Mouse (Mus musculus) liver, embryonic 16.5 days (tissue): ENCODE data around the gene Pofut1. TPM values are rescaled to one million over a fixed set of nuclear protein-coding genes. Genes with fewer than 3 reads are reported as not detected.
"Not testable (repeated sequence)": the region's sequence is repeated elsewhere in the genome, so short reads cannot be mapped to it uniquely, and the experiment has no call there.

ENCODE experiments used
- ATAC-seq: fragments of 200-750 bp; cut with Nextera tagmentation; 2 replicates; pipeline ENCODE4 v1.8.0; 2017; ENCODE audit warnings: low read depth, mild to moderate bottlenecking, moderate number of reproducible peaks, moderate library complexity
- H3K27ac ChIP-seq: fragments of 300-500 bp; sonication (generic); 2 replicates; pipeline ENCODE4 v1.5.1; 2014; ENCODE audit warnings: mild to moderate bottlenecking, low read length
- H3K27me3 ChIP-seq: fragments of 300-500 bp; sonication (generic); 2 replicates; pipeline ENCODE4 v1.6.1; 2014; ENCODE audit warnings: low read depth, low read length, mixed read lengths; ENCODE audit not compliant: control insufficient read depth, insufficient read depth
- H3K36me3 ChIP-seq: fragments of 300-500 bp; sonication (generic); 2 replicates; pipeline ENCODE4 v1.6.1; 2014; ENCODE audit warnings: mild to moderate bottlenecking; ENCODE audit not compliant: control insufficient read depth, insufficient read depth
- H3K4me1 ChIP-seq: fragments of 300-500 bp; sonication (generic); 2 replicates; pipeline ENCODE4 v1.6.1; 2014; ENCODE audit warnings: low read depth, low read length, mixed read lengths; ENCODE audit not compliant: control insufficient read depth
- H3K4me2 ChIP-seq: fragments of 300-500 bp; sonication (generic); 2 replicates; pipeline ENCODE4 v1.6.1; 2014; ENCODE audit warnings: low read depth, low read length, mixed read lengths
- H3K4me3 ChIP-seq: fragments of 300-500 bp; sonication (generic); 2 replicates; pipeline ENCODE4 v1.5.1; 2014; ENCODE audit warnings: low read depth, mild to moderate bottlenecking, low read length
- H3K9ac ChIP-seq: fragments of 300-500 bp; sonication (generic); 2 replicates; pipeline ENCODE4 v1.6.1; 2014; ENCODE audit warnings: low read depth, low read length
- H3K9me3 ChIP-seq: fragments of 300-500 bp; sonication (generic); replicated peaks from 2 replicates; pipeline ENCODE4 v1.6.1; 2016; ENCODE audit warnings: low read length; ENCODE audit not compliant: control insufficient read depth
- WGBS: fragments of 180-500 bp; shearing (Covaris S2); extraction: QIAGEN DNeasy Blood & Tissue Kit; methylation state at CpG from one replicate; pipeline ENCODE4 v1.1.7; 2014; ENCODE audit not compliant: insufficient replicate concordance; 5-methylcytosine and 5-hydroxymethylcytosine counted together
- polyA plus RNA-seq: library from polyadenylated mRNA; unstranded; fragments of >200 nt; fragmentation: Nextera tagmentation; extraction: Ambion mirVana; gene quantifications from 2 replicates; pipeline ENCODE4 v1.2.1, GENCODE M21; 2015

Pofut1 gene
- polyA plus RNA-seq, 1 experiment from 2014 or later: 2.8 TPM

GRCm38 (mm10) chr2:153242156-153242555 is 823 bp downstream of the Pofut1 start:
- H3K36me3 ChIP-seq: peaks cover 8% of the 10 kb centered on the region; the same call in 1 of the 2 replicates
- H3K27ac ChIP-seq: peak overlapping the region; percentile 90
- peak overlapping the region; percentile 88 for H3K4me3 ChIP-seq
- peaks cover 33% of the 10 kb centered on the region for H3K4me1 ChIP-seq
- no peaks in the 10 kb centered on the region for H3K9me3 ChIP-seq
- H3K4me2 ChIP-seq: peak overlapping the region; percentile 85
- ATAC-seq: no peak
- no peaks in the 10 kb centered on the region for H3K27me3 ChIP-seq
- peak overlapping the region; percentile 88 for H3K9ac ChIP-seq
- WGBS: 47% methylated on average over 6 of the region's 6 CpGs

GRCm38 (mm10) chr2:153249751-153250150 is 8.4 kb downstream of the Pofut1 start:
- Histone ChIP-seq H3K27ac (no peak overlapping the region), H3K9ac (no peak overlapping the region), H3K27me3 (no peaks in the 10 kb centered on the region), H3K4me2 (no peak overlapping the region), H3K36me3 (peaks cover 11% of the 10 kb centered on the region), H3K4me1 (no peaks in the 10 kb centered on the region), H3K9me3 (no peaks in the 10 kb centered on the region), H3K4me3 (no peak overlapping the region)
- no peak for ATAC-seq
- 70% methylated on average over 5 of the region's 5 CpGs for WGBS

GRCm38 (mm10) chr2:153256604-153257003 is 15.3 kb downstream of the Pofut1 start:
- no peak for ATAC-seq
- H3K36me3 ChIP-seq: peaks cover 9% of the 10 kb centered on the region
- H3K9ac ChIP-seq: no peak overlapping the region
- peaks cover 25% of the 10 kb centered on the region for H3K4me1 ChIP-seq
- no peak overlapping the region for H3K27ac ChIP-seq
- H3K27me3 ChIP-seq: no peaks in the 10 kb centered on the region
- H3K4me3 ChIP-seq: no peak overlapping the region
- H3K4me2 ChIP-seq: no peak overlapping the region
- no peaks in the 10 kb centered on the region for H3K9me3 ChIP-seq
- WGBS: 80% methylated on average over 2 of the region's 2 CpGs

- no peak for ATAC-seq
- Histone ChIP-seq H3K4me3 (no peak overlapping the region), H3K27me3 (no peaks in the 10 kb centered on the region), H3K9me3 (no peaks in the 10 kb centered on the region), H3K4me1 (peaks cover 29% of the 10 kb centered on the region), H3K4me2 (0 out of 2 replicates have a peak overlapping the region, but pooled peaks have one; percentile 15), H3K36me3 (peaks cover 13% of the 10 kb centered on the region), H3K27ac (peak overlapping the region; percentile 48), H3K9ac (no peak overlapping the region)
- WGBS: 30% methylated on average over 12 of the region's 12 CpGs
Observed at GRCm38 (mm10) chr2:153259030-153259863, 17.9 kb downstream of the Pofut1 start.

- Histone ChIP-seq H3K4me3 (no peak overlapping the region), H3K4me2 (peak overlapping the region; percentile 15; the same call in 1 of the 2 replicates), H3K27ac (peak overlapping the region; percentile 48), H3K9ac (no peak overlapping the region), H3K9me3 (no peaks in the 10 kb centered on the region), H3K4me1 (peaks cover 29% of the 10 kb centered on the region), H3K36me3 (peaks cover 13% of the 10 kb centered on the region), H3K27me3 (no peaks in the 10 kb centered on the region)
- peak; percentile 90 for ATAC-seq
- WGBS: 10% methylated on average over 3 of the region's 3 CpGs
Observed at GRCm38 (mm10) chr2:153259864-153260674, 18.7 kb downstream of the Pofut1 start.

- no peaks in the 10 kb centered on the region for H3K27me3 ChIP-seq
- WGBS: 79% methylated on average over 7 of the region's 7 CpGs
- ATAC-seq: no peak
- peaks cover 21% of the 10 kb centered on the region for H3K36me3 ChIP-seq
- H3K27ac ChIP-seq: no peak overlapping the region
- no peaks in the 10 kb centered on the region for H3K9me3 ChIP-seq
- H3K4me1 ChIP-seq: peaks cover 29% of the 10 kb centered on the region
- no peak overlapping the region for H3K4me3 ChIP-seq
- H3K4me2 ChIP-seq: no peak overlapping the region
- no peak overlapping the region for H3K9ac ChIP-seq
Observed at GRCm38 (mm10) chr2:153263053-153263452, 21.7 kb downstream of the Pofut1 start.

- Histone ChIP-seq H3K9me3 (no peaks in the 10 kb centered on the region), H3K27ac (no peak overlapping the region), H3K4me3 (no peak overlapping the region), H3K27me3 (no peaks in the 10 kb centered on the region), H3K9ac (no peak overlapping the region), H3K36me3 (peaks cover 15% of the 10 kb centered on the region), H3K4me2 (no peak overlapping the region), H3K4me1 (peaks cover 15% of the 10 kb centered on the region)
- no peak for ATAC-seq
- 62% methylated on average over 2 of the region's 2 CpGs for WGBS
Observed at GRCm38 (mm10) chr2:153267331-153267730, 26.0 kb downstream of the Pofut1 start.

GRCm38 (mm10) chr2:153270231-153270915 is 29.0 kb downstream of the Pofut1 start:
- not testable (repeated sequence) for H3K27ac ChIP-seq
- 27% methylated on average over 8 of the region's 8 CpGs for WGBS
- H3K4me1 ChIP-seq: peaks cover 17% of the 10 kb centered on the region

More at GRCm38 (mm10) chr2:153270231-153270915, 29.0 kb downstream of the Pofut1 start:
- H3K36me3 ChIP-seq, H3K4me2 ChIP-seq, H3K27me3 ChIP-seq, H3K9me3 ChIP-seq, H3K9ac ChIP-seq, H3K4me3 ChIP-seq: not testable (repeated sequence)
- ATAC-seq: peak; percentile 28
